Mouse (Mus musculus): ENCODE measurements at regions not wholly inside any gene's neighbourhood (a gene's known extent, or its start where the extent isn't known, plus 50 kb on each side); places are given as distances from the start of the nearest gene placed in this dataset.

GRCm38 (mm10) chr2:48098287-48098686, 715.6 kb upstream of the Acvr2a start:
- in situ Hi-C loops (cut with MboI; ENCODE audit: low pct_unique_long_range_greater_than_20kb): no loop called here
- no peak for ATAC-seq
- peaks cover 15% of the 10 kb centered on the region for H3K27me3 ChIP-seq
- DNase-seq (ENCODE audit: low read depth, low spot score): no peak
- ChIA-PET POLR2A (no interaction called here), CTCF (no interaction called here)
- TF ChIP-seq CTCF (IDR thresholded peaks at IDR 0.05): no peak

- TF ChIP-seq CTCF (IDR thresholded peaks at IDR 0.05): no peak
- POLR2A ChIA-PET: no interaction called here
- H3K27me3 ChIP-seq: peaks cover 15% of the 10 kb centered on the region
- ATAC-seq (no peak), DNase-seq (ENCODE audit: low read depth, low spot score) (no peak)
- in situ Hi-C loops (cut with MboI; ENCODE audit: low pct_unique_long_range_greater_than_20kb): no loop called here
- CTCF ChIA-PET: no interaction called here
These were observed 714.9 kb upstream of the Acvr2a start for GRCm38 (mm10) chr2:48098931-48099531.

GRCm38 (mm10) chr2:48123662-48124061, 690.2 kb upstream of the Acvr2a start:
- DNase-seq (ENCODE audit: low read depth, low spot score): no peak

GRCm38 (mm10) chr2:48138051-48138611, 675.8 kb upstream of the Acvr2a start:
- CTCF ChIA-PET: interaction anchor here (1.0 to 1.6 kb wide), 2 partner anchors 12 to 67 kb away, joined by 3 read pairs; no protein-coding TSS in a partner anchor
- POLR2A ChIA-PET: no interaction called here
- TF ChIP-seq CTCF (IDR thresholded peaks at IDR 0.05): no peak
- H3K27me3 ChIP-seq: no peaks in the 10 kb centered on the region
- in situ Hi-C loops (cut with MboI; ENCODE audit: low pct_unique_long_range_greater_than_20kb): no loop called here
- ATAC-seq: no peak
- DNase-seq (ENCODE audit: low read depth, low spot score): no peak

More at GRCm38 (mm10) chr2:48123662-48124061, 690.2 kb upstream of the Acvr2a start:
- no peak for ATAC-seq
- POLR2A ChIA-PET: no interaction called here
- H3K27me3 ChIP-seq: peaks cover 7% of the 10 kb centered on the region
- in situ Hi-C loops (cut with MboI; ENCODE audit: low pct_unique_long_range_greater_than_20kb): no loop called here
- TF ChIP-seq CTCF (IDR thresholded peaks at IDR 0.05): no peak
- CTCF ChIA-PET: no interaction called here

- H3K27me3 ChIP-seq: peaks cover 6% of the 10 kb centered on the region
- no peak for DNase-seq (ENCODE audit: low read depth, low spot score)
- CTCF ChIA-PET: interaction anchor here (1.4 kb wide), 1 partner anchor 15 kb away, joined by 3 read pairs; no protein-coding TSS in a partner anchor
- POLR2A ChIA-PET: no interaction called here
- no peak for ATAC-seq
- no peak for TF ChIP-seq CTCF (IDR thresholded peaks at IDR 0.05)
- in situ Hi-C loops (cut with MboI; ENCODE audit: low pct_unique_long_range_greater_than_20kb): no loop called here
These were observed 672.6 kb upstream of the Acvr2a start for GRCm38 (mm10) chr2:48141281-48141680.

GRCm38 (mm10) chr2:48154706-48155105, 659.2 kb upstream of the Acvr2a start:
- DNase-seq (ENCODE audit: low read depth, low spot score): no peak
- ATAC-seq: no peak
- TF ChIP-seq CTCF (IDR thresholded peaks at IDR 0.05): no peak
- in situ Hi-C loops (cut with MboI; ENCODE audit: low pct_unique_long_range_greater_than_20kb): no loop called here
- CTCF ChIA-PET: no interaction called here
- POLR2A ChIA-PET: no interaction called here
- peaks cover 10% of the 10 kb centered on the region for H3K27me3 ChIP-seq

- no peak for ATAC-seq
- POLR2A ChIA-PET: no interaction called here
- in situ Hi-C loops (cut with MboI; ENCODE audit: low pct_unique_long_range_greater_than_20kb): no loop called here
- TF ChIP-seq CTCF (IDR thresholded peaks at IDR 0.05): no peak
- DNase-seq (ENCODE audit: low read depth, low spot score): no peak
- H3K27me3 ChIP-seq: no peaks in the 10 kb centered on the region
- CTCF ChIA-PET: no interaction called here
These were observed 641.3 kb upstream of the Acvr2a start for GRCm38 (mm10) chr2:48172626-48173025.

- in situ Hi-C loops (cut with MboI; ENCODE audit: low pct_unique_long_range_greater_than_20kb): no loop called here
- ChIA-PET CTCF (no interaction called here), POLR2A (no interaction called here)
- no peak for TF ChIP-seq CTCF (IDR thresholded peaks at IDR 0.05)
- DNase-seq (ENCODE audit: low read depth, low spot score) (no peak), ATAC-seq (no peak)
- no peaks in the 10 kb centered on the region for H3K27me3 ChIP-seq
These were observed 627.7 kb upstream of the Acvr2a start for GRCm38 (mm10) chr2:48186161-48186560.

- ChIA-PET POLR2A (interaction anchor here (0.6 kb wide), 1 partner anchor 603 kb away, joined by 3 read pairs; no protein-coding TSS in a partner anchor), CTCF (no interaction called here)
- no peak for ATAC-seq
- in situ Hi-C loops (cut with MboI; ENCODE audit: low pct_unique_long_range_greater_than_20kb): no loop called here
- H3K27me3 ChIP-seq: no peaks in the 10 kb centered on the region
- DNase-seq (ENCODE audit: low read depth, low spot score): no peak
- TF ChIP-seq CTCF (IDR thresholded peaks at IDR 0.05): no peak
These were observed 627.3 kb upstream of the Acvr2a start for GRCm38 (mm10) chr2:48186609-48187008.

GRCm38 (mm10) chr2:48211804-48212203, 602.1 kb upstream of the Acvr2a start:
- ChIA-PET CTCF (no interaction called here), POLR2A (no interaction called here)
- DNase-seq (ENCODE audit: low read depth, low spot score) (no peak), ATAC-seq (no peak)
- peaks cover 15% of the 10 kb centered on the region for H3K27me3 ChIP-seq
- TF ChIP-seq CTCF (IDR thresholded peaks at IDR 0.05): no peak
- in situ Hi-C loops (cut with MboI; ENCODE audit: low pct_unique_long_range_greater_than_20kb): no loop called here

- no peak for TF ChIP-seq CTCF (IDR thresholded peaks at IDR 0.05)
- DNase-seq (ENCODE audit: low read depth, low spot score) (no peak), ATAC-seq (no peak)
- ChIA-PET POLR2A (no interaction called here), CTCF (interaction anchor here (0.6 kb wide), 1 partner anchor 213 kb away, joined by 3 read pairs; no protein-coding TSS in a partner anchor)
- in situ Hi-C loops (cut with MboI; ENCODE audit: low pct_unique_long_range_greater_than_20kb): no loop called here
- H3K27me3 ChIP-seq: peaks cover 6% of the 10 kb centered on the region
These were observed 593.1 kb upstream of the Acvr2a start for GRCm38 (mm10) chr2:48220771-48221170.
